Mouse (Mus musculus) spleen, adult 2 months (tissue): Measurements from ENCODE around the gene Mroh9. TPM values are rescaled to one million over a fixed set of nuclear protein-coding genes. Genes with fewer than 3 reads are reported as not detected.

ENCODE experiments used
- DNase-seq, 2 experiments: peaks; one replicate each; pipeline versions ENCODE4 v3.0.0 to v3.0.0-alpha.2; 2012 to 2021; ENCODE audit warnings: low spot score in 2 of 2, low read depth in 1 of 2
- H3K27ac ChIP-seq: fragments of 200-500 bp; 2 replicates; pipeline ENCODE4 v1.5.1; 2012; ENCODE audit warnings: low read length, inconsistent platforms; ENCODE audit not compliant: insufficient read depth
- H3K27me3 ChIP-seq: fragments of 200-500 bp; 2 replicates; pipeline ENCODE4 v1.6.1; 2012; ENCODE audit warnings: mild to moderate bottlenecking, moderate library complexity, low read length, inconsistent platforms; ENCODE audit not compliant: control insufficient read depth, insufficient read depth
- H3K36me3 ChIP-seq: fragments of 200-500 bp; 2 replicates; pipeline ENCODE4 v1.6.1; 2012; ENCODE audit warnings: mild to moderate bottlenecking, low read length, inconsistent platforms; ENCODE audit not compliant: control insufficient read depth, insufficient read depth
- H3K4me1 ChIP-seq: fragments of 200-500 bp; 2 replicates; pipeline ENCODE4 v1.6.1; 2011; ENCODE audit warnings: inconsistent platforms; ENCODE audit not compliant: control insufficient read depth, insufficient read depth, insufficient read length
- H3K4me3 ChIP-seq: fragments of 200-500 bp; 2 replicates; pipeline ENCODE4 v1.5.1; 2011; ENCODE audit warnings: mild to moderate bottlenecking, inconsistent platforms; ENCODE audit not compliant: insufficient read depth, insufficient read length; ENCODE audit errors: extremely low read depth
- CTCF ChIP-seq: fragments of 200-500 bp; IDR thresholded peaks from 2 replicates; pipeline ENCODE4 v1.5.1; 2011; ENCODE audit warnings: mild to moderate bottlenecking, inconsistent platforms; ENCODE audit not compliant: insufficient read depth, insufficient read length, insufficient replicate concordance; ENCODE audit errors: extremely low read depth
- POLR2A ChIP-seq: fragments of 200-500 bp; IDR thresholded peaks from 2 replicates; pipeline ENCODE4 v1.6.1; 2011; ENCODE audit warnings: low read depth, low read length, inconsistent platforms
- WGBS: fragments of 180-500 bp; shearing (Covaris S2); methylation state at CpG from one replicate; pipeline ENCODE4 v1.1.7; 2018; 5-methylcytosine and 5-hydroxymethylcytosine counted together
- polyA plus RNA-seq: library from polyadenylated mRNA; depleted of rRNA; stranded (reverse); fragments of >200 nt; gene quantifications from 2 replicates; pipeline ENCODE4 v1.2.3, GENCODE M21; 2012; rRNA removed

The Mroh9 gene
- polyA plus RNA-seq, 1 experiment, result not detected

- H3K36me3 ChIP-seq, result no peaks in the 10 kb centered on the region
- H3K27me3 ChIP-seq, result no peaks in the 10 kb centered on the region
- H3K4me3 ChIP-seq, result no peak within 1 kb of the TSS
- 71% methylated on average over 1 of the region's 1 CpGs for WGBS
- H3K27ac ChIP-seq, result no peak within 1 kb of the TSS
- DNase-seq, result no peak
- TF ChIP-seq POLR2A, result no peak
- TF ChIP-seq CTCF, result no peak
- H3K4me1 ChIP-seq, result no peaks in the 10 kb centered on the region
These were observed 101.0 kb downstream of the Mroh9 start, which contains the start of gene Fmo3 for GRCm38 (mm10) chr1:162984428-162984827. Gene Fmo3, minus strand, starts transcription at chr1:162984528.

Other genes starting within 250 kb of the Mroh9 start
- 0.47 and 1.0 TPM in 2 replicates for gene Fmo1, start 219.1 kb downstream of the Mroh9 start, polyA plus RNA-seq
- gene Fmo2, start 186.9 kb downstream of the Mroh9 start, polyA plus RNA-seq, result 0.77 and 0.84 TPM in 2 replicates
- not detected in 2 replicates for gene Fmo6, start 148.2 kb downstream of the Mroh9 start, polyA plus RNA-seq
- 0.09 TPM in 1 of 2 replicates, not detected in the other for gene Fmo3, start 101.1 kb downstream of the Mroh9 start, polyA plus RNA-seq
- gene Prrx1, start 228.0 kb upstream of the Mroh9 start, polyA plus RNA-seq, result 1.6 and 1.7 TPM in 2 replicates